Mouse (Mus musculus) 3T3-L1 (cell line): ENCODE results near the gene Usp54.
A peak's percentile ranks its signal among the peaks of the same experiment; 100 is the strongest.
"Not testable (repeated sequence)": the region's sequence is repeated elsewhere in the genome, so short reads cannot be mapped to it uniquely, and the experiment has no call there.

Experiments used
- DNase-seq: peaks from one replicate; pipeline ENCODE4 v3.0.0-alpha.2; 2015; ENCODE audit warnings: low read depth, low spot score

Usp54 gene

DNA sequence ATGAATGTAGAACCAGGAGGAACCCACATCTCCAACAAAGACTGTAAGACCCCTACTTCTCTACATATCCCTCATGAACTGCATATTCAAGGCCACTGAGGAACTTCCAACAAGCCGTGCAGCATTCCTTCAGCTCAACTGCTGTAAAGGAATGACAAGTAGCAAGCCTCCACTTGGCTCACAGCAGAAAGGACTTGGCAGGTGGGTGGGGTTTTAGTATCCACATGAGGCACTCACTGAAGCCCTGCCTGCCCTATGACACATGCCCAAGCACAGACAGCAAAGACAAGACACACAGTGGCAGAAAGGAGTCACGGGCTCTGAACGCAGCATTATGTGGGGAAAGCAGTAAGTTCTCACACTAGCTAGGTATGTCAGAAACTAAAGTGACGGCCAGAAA is 30.7 kb downstream of the Usp54 start:
- peak; percentile 74 for DNase-seq

GRCm38 (mm10) chr14:20609519-20609918 is 31.3 kb downstream of the Usp54 start:
- peak; percentile 64 for DNase-seq

DNA sequence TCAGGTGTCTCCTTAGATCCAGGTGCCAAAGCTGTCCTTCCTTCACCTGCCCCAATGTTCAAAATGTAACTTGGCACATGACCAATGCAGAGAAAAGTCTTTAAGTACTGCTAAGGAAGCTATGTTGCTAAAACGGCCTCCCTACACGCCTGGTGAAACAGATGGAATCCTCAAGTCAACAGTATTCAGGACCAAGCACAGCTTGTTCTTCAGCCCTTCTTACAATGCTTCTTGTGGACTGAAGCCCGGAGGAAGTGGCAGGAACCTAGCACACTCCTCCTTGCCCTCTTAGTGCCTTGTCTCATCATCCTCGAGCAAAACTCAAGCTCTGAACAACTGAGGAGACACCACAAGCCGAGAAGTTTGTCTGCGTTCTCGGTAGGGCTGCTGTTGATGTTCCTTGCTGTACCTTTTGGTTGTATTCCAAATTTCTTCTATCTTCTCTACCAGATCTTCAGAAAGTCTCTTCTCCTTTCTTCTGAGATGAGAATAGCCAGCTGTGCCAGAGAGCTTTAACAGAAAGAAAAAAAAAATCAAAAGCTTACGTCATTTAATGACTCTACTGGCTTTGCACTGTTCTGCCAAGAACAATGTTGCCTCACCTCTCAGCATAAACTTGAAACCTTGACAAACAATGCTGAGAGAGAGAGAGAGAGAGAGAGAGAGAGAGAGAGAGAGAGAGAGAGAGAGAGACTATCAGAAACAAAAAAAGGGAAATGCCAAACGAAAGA is 33.3 kb downstream of the Usp54 start:
- peak; percentile 45 for DNase-seq

DNA sequence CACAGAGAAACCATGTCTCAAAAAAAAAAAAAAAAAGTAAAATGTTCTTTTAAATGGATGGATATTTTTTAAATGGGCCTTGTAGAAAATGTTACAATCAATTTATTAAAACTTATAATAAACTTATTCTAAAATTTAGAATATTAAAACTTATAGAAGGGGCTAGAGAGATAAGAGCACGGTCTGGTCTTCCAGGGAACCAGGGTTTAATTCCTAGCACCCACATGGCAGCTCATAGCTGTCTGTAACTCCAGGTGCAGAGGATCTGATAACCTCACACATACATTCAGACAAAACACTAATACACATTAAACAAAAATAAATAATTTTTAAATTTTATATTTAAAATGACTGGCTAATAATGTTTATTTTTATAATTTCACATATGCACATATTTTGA is 39.6 kb downstream of the Usp54 start:
- DNase-seq, result no peak

GRCm38 (mm10) chr14:20600203-20600602 is 40.7 kb downstream of the Usp54 start:
- DNase-seq, result no peak

DNA sequence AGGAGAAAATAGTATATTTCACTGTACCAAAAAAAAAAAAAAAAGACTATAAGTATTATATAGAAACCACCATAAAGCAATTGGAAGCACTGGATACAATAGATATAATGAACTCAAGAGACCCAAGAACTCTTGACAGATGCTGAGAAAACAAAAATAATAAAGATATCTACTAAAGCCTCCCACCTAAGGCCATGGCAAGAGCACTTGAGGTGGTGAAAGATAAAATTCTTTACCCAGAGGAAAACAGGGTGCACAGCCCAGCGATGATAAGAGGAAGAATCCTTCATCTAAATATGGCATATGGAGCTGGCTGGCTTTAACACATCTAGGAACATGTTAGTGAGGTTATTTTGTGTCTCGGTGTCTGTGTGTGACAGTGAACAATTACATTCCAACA is 41.3 kb downstream of the Usp54 start:
- no peak for DNase-seq

DNA sequence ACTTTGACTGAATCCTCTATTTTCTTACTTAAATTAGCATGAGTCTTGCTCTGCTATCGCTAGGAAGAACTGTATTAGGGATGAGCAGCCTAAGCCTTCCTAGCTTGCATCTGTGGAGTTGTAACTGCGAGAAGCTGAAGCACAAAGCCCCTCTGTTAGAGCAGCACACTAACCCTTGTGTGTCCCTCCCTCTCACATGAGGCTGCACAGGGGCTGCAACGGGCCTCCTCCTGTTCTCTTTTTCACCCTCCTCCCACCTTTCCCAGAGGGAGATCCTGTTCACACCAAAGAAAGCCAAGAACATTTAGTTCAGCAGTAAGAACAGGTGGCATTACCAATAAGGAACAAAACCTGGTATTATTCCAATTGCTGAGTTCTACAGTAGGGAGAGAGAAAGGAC is 45.1 kb downstream of the Usp54 start:
- DNase-seq, result no peak

DNA sequence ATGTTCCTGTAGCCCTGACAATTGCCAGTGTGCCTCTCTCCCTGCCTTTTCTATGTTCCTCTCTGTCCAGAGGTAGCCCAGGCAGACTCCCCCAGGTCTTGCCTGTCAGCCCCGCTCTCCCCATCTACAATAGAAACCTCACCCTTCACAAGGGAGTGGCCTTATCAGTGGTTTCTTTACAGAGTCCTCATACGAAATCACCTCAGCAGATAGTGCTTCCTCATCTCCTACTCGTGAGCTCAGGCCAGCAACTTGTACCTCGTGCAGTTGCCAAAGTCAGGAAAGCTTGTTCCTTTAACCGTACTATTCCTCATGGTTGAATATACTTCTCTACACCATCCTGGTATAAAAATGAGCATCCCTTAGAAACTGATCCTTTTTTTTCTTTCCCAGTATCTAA is 53.4 kb downstream of the Usp54 start:
- DNase-seq, result no peak

- DNase-seq, result peak; percentile 5
Measured at GRCm38 (mm10) chr14:20578822-20579407, 61.9 kb downstream of the Usp54 start.

DNA sequence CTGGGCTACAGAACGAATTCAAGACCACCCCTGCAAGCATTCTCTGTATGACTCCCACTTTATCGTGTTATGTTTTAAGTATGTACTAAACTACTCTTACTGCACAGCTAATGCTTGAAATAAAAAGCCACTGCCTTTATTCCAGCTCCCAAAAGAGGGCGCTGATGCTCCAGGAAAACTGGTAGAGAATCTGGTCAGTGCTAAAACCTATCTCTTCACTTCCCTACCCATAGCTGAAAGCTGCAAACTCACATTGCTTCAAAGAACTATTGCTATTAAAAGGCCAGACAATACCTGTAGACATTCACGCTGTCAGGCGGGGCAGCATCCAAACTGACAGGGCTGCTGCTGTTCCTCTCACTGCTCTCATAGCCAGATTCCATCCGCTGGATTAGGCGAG is 64.7 kb downstream of the Usp54 start:
- peak; percentile 76 for DNase-seq

- not testable (repeated sequence) for DNase-seq
Measured at GRCm38 (mm10) chr14:20573196-20573595, 67.7 kb downstream of the Usp54 start.

- DNase-seq, result no peak
Measured at GRCm38 (mm10) chr14:20565256-20566021, 75.4 kb downstream of the Usp54 start.

- DNase-seq, result no peak
Measured at GRCm38 (mm10) chr14:20564692-20565091, 76.2 kb downstream of the Usp54 start.

- no peak for DNase-seq
Measured at GRCm38 (mm10) chr14:20561897-20562296, 79.0 kb downstream of the Usp54 start.

DNA sequence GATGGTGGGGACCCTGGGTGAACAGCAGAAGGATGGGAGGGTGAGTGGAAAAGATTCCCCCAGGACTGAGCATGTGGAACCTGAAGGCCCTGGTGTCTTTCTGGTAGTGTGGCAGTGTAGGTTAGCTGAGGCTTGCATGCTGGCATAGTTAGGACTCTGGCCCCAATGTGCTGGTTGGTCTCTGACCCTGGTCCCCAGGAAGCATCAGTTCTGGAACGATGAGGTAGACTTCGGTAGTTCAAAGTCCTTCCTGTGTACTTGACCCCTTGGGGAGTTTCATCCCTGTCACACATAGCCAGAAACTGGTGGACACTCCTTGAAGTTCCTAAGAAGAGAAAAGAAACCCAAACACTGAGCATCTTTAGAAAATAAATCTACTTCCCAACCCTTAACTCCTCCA is 90.7 kb downstream of the Usp54 start:
- DNase-seq, result no peak

- DNase-seq, result peak; percentile 88
Measured at GRCm38 (mm10) chr14:20546415-20546814, 94.4 kb downstream of the Usp54 start, which contains the start of gene Ppp3cb. Gene Ppp3cb, minus strand, starts transcription at chr14:20546573.

DNA sequence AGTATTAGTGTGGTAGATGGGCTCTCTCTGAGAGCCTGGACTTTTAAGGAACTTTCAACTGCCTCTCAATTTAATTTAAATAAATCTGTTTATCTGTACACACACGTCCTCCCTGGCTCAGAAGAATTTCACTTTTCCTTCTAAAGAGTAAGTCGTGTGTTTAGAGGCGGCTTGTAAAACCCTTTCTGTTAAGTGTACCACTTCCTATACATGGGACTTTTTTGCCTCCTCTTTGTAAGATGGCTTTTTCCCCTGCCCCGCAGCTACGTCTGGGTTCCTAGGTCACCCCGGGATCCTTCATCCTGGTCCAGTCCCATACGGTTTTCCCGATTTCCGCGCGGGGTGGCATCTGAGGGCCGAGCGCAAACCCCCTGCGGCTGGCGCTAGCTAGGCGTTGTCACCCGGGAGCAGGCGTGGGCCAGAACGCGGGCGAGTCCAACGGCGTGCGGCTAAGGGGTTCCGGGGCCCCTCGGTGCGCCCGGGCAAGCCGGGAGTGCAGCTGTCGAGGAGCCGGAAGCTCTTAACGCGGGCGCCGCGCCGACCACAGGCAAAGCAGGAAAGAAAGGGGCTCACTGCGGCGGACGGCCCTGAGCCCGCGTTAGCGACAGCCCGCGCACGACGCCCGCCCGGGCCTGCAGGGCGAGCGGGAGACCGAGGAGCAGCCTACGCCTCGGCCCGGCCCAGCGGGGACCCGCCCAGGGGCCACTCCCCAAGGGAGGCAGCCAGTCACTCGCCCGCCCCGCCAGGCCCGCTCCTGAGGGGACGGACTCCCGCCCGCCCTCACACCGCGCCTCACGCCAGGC is 95.1 kb downstream of the Usp54 start:
- DNase-seq, result peak; percentile 64

DNA sequence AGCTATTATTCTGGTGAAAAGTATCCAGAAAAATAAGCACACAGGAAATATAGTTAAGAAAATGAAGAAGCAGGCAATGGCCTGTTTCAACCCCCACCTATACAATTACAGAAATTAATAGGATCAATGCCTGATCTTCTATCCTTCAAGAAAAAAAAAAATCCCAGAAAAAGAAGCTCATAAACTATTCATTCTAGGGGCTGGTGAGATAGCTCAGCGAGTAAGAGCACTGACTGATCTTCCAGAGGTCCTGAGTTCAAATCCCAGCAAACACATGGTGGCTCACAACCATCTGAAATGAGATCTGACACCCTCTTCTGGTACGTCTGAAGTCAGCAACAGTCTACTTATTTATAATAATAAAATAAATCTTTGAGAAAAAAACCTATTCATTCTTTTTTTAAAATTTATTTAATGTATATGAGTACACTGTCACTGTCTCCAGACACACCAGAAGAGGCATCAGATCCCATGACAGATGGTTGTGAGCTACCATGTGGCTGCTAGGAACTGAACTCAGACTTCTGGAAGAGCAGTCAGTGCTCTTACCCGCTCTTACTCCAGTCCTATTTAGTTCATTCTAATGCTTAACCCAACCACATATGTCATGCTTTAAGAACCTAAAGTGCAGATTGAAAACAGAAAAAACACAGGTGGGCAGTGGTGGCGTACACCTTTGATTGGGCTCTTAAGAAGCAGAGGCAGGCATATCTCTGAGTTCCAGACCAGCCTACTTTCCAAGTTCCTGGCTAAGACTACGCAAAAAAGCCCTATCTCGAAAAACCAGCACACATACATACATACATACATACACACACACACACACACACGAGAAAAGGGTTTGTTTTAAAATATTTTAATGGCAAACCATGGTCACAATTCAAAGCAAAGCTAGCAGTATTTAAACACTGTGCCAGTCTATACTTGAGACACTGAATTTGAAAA is 96.1 kb downstream of the Usp54 start:
- DNase-seq, result peak; percentile 13

- DNase-seq, result no peak
Measured at GRCm38 (mm10) chr14:20529643-20530042, 111.2 kb downstream of the Usp54 start.

DNA sequence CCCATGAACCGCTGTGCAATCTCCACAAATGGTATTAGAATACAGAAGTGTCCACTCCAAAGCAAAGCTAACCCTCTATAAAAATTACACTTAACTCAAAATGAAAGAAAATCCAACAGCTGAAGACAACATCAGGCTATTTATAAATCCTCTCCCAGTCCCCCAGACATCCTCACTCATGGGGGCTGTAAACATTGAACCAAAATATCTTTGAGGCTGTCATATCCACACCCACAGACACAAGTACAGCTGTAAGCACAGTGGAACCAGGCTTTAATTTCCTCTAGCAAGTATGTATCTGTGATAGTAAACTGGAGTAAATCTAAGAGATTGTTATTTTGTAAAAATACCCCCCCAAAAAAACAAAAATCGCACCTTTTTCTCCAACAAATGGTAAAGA is 120.7 kb downstream of the Usp54 start:
- no peak for DNase-seq

DNA sequence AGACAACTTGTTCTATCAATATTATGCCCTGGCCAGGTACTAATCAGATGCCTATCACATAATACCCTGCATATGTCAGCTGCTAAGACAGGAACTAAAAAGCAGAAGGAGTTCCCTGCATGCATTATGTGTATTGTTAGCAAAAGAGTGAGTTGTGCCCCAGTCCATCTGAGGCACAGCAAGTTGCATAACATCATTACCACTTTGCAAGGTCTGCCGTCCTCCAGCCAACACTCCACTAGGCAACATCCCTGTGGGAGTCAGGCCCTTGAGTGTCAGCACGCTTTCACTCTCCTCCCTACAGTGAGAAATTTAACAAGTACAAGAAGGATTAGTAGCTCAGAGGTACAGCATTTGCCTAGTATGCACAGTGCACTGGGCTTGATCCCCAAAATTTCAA is 132.4 kb downstream of the Usp54 start:
- no peak for DNase-seq
